Mouse (Mus musculus): ENCODE data around the gene Bglap2. TPM values are rescaled to one million over a fixed set of nuclear protein-coding genes. Genes with fewer than 3 reads are reported as not detected.

Gene Bglap2
- total RNA-seq, 1 experiment from 2014 or later: not detected

DNA sequence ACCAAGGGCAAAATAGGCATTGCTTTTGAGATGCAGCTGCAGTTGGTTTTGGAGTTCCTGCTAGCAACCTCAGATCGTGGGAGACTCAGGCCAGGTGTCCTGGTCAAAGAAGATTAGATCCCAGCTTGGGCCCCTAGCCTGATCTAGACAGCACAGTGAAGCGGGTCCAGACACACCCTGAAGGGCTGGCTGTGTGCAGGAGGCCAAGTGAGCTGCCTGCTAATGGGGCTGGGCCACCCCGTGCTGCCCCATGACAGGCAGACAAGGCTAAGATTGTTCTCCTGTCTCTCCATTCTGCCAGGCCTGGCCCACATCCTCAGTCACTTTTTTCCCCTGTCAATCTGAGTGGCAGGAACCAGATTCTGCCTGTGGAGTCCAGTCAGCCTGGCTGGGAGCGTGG lies 14.8 kb downstream of the Bglap2 start:
- no peak for ATAC-seq (replicated peaks in 1 of 2; ENCODE audit: insufficient read depth in 1 of 2, low FRiP score in 2 of 2, low TSS enrichment in 1 of 2, low read depth in 1 of 2, poor library complexity in 2 of 2, severe bottlenecking in 2 of 2)

- ATAC-seq (replicated peaks in 1 of 2; ENCODE audit: insufficient read depth in 1 of 2, low FRiP score in 2 of 2, low TSS enrichment in 1 of 2, low read depth in 1 of 2, poor library complexity in 2 of 2, severe bottlenecking in 2 of 2): no peak
Observed at GRCm38 (mm10) chr3:88361612-88362313, 16.7 kb downstream of the Bglap2 start.

DNA sequence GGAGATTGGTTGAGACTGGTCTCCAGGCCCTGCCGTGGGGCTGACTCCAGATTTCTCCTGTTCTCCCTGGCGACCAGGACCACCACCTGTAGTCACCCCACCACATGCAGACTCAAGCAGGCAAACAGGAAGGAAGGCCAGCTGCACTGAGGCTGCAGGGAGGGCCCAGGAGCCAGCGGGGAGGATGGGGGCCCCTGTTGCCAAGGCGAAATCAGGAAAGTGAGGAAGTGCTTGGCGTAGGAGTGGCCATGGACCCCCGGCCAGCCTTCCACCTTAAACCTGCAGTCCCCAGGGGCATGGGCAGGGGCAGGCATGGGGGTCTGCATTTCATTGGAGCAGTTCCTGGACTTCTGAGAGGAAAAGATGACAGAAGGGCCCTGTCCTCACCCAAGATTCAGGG lies 17.4 kb downstream of the Bglap2 start:
- ATAC-seq (replicated peaks in 1 of 2; ENCODE audit: insufficient read depth in 1 of 2, low FRiP score in 2 of 2, low TSS enrichment in 1 of 2, low read depth in 1 of 2, poor library complexity in 2 of 2, severe bottlenecking in 2 of 2): peak; percentile 4 to 19; a peak in 1 of 4 replicates

GRCm38 (mm10) chr3:88359989-88360388 lies 18.5 kb downstream of the Bglap2 start:
- ATAC-seq (replicated peaks in 1 of 2; ENCODE audit: insufficient read depth in 1 of 2, low FRiP score in 2 of 2, low TSS enrichment in 1 of 2, low read depth in 1 of 2, poor library complexity in 2 of 2, severe bottlenecking in 2 of 2): no peak

DNA sequence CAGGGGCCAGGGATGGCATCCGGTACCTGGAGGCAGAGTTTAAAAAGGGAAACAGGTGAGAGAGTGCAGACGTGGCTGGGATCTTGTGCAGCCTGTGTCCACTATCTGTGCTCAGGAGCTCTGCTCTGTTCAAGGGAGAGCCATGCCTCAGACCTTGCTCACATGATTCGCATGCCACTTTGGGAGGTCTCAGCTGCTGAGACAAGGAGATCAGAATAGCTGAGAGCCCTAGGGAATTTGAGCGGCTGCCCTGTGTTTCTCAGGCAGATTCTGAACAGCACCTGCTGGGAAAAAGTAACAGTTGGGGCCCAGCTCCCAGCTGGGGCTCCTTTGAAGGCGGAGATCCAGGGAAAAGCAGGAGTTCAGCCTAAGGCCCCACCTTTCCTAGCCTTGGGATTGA lies 18.9 kb downstream of the Bglap2 start:
- ATAC-seq (replicated peaks in 1 of 2; ENCODE audit: insufficient read depth in 1 of 2, low FRiP score in 2 of 2, low TSS enrichment in 1 of 2, low read depth in 1 of 2, poor library complexity in 2 of 2, severe bottlenecking in 2 of 2): no peak

- no peak for ATAC-seq (replicated peaks in 1 of 2; ENCODE audit: insufficient read depth in 1 of 2, low FRiP score in 2 of 2, low TSS enrichment in 1 of 2, low read depth in 1 of 2, poor library complexity in 2 of 2, severe bottlenecking in 2 of 2)
Observed at GRCm38 (mm10) chr3:88354396-88355165, 23.9 kb downstream of the Bglap2 start.

DNA sequence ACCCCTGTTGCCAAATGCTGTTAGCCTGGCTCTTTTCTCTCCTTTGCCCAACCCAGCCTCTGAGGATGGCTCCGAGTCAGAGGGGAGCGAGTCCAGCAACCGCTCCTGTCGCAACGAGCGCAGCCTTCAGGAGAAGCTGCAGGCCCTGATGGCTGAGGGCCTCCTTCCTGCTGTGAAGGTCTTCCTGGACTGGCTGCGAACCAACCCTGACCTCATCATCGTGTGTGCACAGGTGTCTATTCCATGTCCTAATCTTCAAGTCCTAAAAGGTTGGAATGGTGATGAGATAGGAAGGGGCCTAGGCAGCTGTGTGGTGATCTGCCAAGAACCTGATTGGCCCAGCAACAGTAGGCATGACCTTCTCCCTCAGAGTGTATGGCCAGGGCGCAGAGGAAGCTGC lies 25.6 kb downstream of the Bglap2 start:
- ATAC-seq (replicated peaks in 1 of 2; ENCODE audit: insufficient read depth in 1 of 2, low FRiP score in 2 of 2, low TSS enrichment in 1 of 2, low read depth in 1 of 2, poor library complexity in 2 of 2, severe bottlenecking in 2 of 2): no peak

GRCm38 (mm10) chr3:88350732-88351131 lies 27.8 kb downstream of the Bglap2 start:
- ATAC-seq (replicated peaks in 1 of 2; ENCODE audit: insufficient read depth in 1 of 2, low FRiP score in 2 of 2, low TSS enrichment in 1 of 2, low read depth in 1 of 2, poor library complexity in 2 of 2, severe bottlenecking in 2 of 2): no peak

GRCm38 (mm10) chr3:88339006-88339405 lies 39.5 kb downstream of the Bglap2 start:
- ATAC-seq (replicated peaks in 1 of 2; ENCODE audit: insufficient read depth in 1 of 2, low FRiP score in 2 of 2, low TSS enrichment in 1 of 2, low read depth in 1 of 2, poor library complexity in 2 of 2, severe bottlenecking in 2 of 2): no peak

GRCm38 (mm10) chr3:88338316-88338715 lies 40.2 kb downstream of the Bglap2 start:
- peak in 1 of 2 experiments; percentile 23; a peak in 2 of 4 replicates for ATAC-seq (replicated peaks in 1 of 2; ENCODE audit: insufficient read depth in 1 of 2, low FRiP score in 2 of 2, low TSS enrichment in 1 of 2, low read depth in 1 of 2, poor library complexity in 2 of 2, severe bottlenecking in 2 of 2)

DNA sequence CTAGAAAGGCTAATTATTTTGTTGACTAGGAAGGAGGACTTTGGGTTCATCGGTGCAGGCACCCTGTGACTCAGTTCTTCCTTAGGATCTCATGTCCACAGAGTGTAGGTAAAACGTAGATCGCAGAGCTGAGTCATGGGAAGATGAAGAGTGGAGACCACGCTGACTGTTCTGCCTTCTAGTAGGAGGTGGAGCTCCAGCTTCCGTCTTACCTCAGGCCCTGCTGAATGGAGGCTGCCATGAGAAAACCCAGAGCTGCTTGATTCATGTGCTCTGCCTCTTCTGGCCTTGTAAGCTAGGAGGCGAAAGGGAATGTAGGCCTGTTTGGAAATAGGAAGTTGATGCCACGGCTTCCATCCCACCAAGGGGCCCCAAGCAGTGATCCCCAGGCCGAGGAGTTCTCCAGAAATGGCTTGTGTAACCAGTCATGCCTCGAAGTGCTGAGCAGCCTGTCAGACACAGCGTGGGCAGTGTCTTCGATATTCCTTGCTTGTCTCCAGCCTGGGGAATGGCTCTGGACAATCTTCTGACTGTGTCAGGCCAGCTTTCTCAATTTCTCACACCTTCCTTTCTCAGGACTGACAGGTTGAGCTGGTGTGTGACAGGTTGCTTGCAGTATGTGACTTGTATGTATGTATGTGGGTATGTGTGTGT lies 41.0 kb downstream of the Bglap2 start:
- ATAC-seq (replicated peaks in 1 of 2; ENCODE audit: insufficient read depth in 1 of 2, low FRiP score in 2 of 2, low TSS enrichment in 1 of 2, low read depth in 1 of 2, poor library complexity in 2 of 2, severe bottlenecking in 2 of 2): peak; percentile 13 to 46; a peak in 3 of 4 replicates

DNA sequence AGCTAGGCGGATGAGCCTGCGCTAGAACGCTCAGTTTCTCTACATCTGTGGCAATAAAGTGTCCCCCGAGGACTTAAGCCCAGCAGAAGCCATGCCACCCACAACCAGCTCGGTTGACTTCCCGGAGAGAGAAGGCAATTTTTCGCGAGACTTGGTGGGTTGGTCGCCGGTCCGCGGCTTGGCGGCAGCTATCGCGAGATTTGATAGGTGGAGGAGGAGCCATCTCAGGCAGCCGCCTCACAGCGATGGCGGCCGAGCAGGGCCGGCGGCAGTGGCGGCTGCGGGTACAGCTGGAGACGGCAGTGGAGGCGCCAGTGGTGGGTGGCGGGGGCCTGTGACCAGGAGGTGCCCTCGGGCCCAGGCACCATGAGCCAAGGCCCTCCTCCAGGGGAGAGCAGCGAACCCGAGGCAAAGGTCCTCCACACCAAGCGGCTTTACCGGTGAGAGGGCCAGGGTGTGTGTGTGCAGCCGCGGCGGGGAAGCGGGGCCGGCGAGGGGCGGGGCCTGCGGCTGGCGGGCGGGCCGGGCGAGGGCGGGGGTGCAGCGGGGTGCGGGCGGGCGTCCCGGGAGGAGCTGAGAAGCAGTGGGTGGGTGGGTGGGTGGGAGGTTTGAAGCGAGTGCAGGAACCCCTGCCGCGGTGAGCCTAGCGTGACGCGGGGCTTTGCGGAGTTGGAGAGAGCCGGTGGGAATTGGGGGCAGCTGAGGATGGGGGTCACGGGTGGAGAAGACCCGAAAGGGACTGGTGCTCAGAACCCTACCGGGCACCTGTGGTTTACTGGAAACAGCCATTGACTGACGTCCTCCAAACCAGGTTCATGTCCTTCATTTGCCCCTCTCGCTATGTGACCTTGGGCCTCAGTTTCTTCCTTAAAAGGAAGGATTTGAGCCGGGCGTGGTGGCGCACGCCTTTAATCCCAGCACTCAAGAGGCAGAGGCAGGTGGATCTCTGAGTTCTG lies 42.2 kb downstream of the Bglap2 start, which contains the start of the genes Tmem79 and Smg5:
Tmem79 (minus strand) TSS at position 91 of the 956 bp plus-strand sequence.
Smg5 (plus strand) TSS at position 203 of the 956 bp plus-strand sequence.
- ATAC-seq (replicated peaks in 1 of 2; ENCODE audit: insufficient read depth in 1 of 2, low FRiP score in 2 of 2, low TSS enrichment in 1 of 2, low read depth in 1 of 2, poor library complexity in 2 of 2, severe bottlenecking in 2 of 2): peak; percentile 84 to 92

- peak; percentile 36 to 63 for ATAC-seq (replicated peaks in 1 of 2; ENCODE audit: insufficient read depth in 1 of 2, low FRiP score in 2 of 2, low TSS enrichment in 1 of 2, low read depth in 1 of 2, poor library complexity in 2 of 2, severe bottlenecking in 2 of 2)
Observed at GRCm38 (mm10) chr3:88335436-88336053, 43.0 kb downstream of the Bglap2 start.

- ATAC-seq (replicated peaks in 1 of 2; ENCODE audit: insufficient read depth in 1 of 2, low FRiP score in 2 of 2, low TSS enrichment in 1 of 2, low read depth in 1 of 2, poor library complexity in 2 of 2, severe bottlenecking in 2 of 2): no peak
Observed at GRCm38 (mm10) chr3:88334902-88335435, 43.5 kb downstream of the Bglap2 start.

DNA sequence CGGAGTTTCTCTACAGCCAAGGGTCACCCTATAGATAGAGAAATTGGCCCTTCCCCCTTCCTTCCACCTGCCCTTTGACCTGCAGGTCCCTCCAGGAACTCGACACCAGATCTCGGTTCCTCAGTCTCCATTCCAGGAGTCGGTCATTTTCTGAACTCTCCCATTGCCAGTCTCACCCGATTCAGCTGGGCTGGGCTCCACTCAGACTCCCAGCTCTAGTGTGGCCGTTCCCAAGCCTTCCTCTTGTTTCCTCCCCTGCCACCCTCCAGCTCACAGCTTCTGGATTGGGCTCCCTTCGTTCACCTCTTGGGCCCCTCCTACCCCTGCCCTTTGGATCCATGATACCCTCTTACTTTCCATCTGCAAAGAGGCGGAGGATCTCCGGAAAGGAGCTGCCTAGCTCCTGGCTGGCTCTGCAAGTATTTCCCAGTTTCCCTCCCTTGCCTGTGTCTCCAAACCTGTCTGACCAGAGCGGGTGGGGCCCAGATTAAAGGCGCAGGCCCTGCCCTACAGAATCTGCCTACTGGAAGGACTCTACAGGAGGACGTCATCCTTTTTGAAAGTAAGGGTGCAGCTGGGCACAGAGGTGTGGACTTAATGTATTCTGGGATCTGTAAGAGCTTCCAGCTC lies 44.4 kb downstream of the Bglap2 start:
- no peak for ATAC-seq (replicated peaks in 1 of 2; ENCODE audit: insufficient read depth in 1 of 2, low FRiP score in 2 of 2, low TSS enrichment in 1 of 2, low read depth in 1 of 2, poor library complexity in 2 of 2, severe bottlenecking in 2 of 2)

DNA sequence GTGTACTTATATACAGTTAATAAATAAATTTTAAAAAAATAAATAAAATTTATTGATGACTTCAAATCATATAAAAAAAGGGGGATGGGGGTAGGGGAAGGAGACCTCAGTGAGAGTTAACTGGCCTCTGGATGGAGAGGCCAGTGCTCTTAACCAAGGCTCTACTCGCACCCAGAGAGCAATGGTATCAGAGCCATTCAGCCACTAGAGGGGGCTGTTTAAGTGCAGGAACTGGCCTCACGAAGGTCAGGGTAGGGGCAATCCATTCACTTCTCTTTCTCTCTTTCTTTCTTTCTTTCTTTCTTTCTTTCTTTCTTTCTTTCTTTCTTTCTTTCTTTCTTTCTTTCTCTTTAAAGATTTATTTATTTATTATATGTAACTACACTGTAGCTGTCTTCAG lies 47.2 kb downstream of the Bglap2 start:
- ATAC-seq (replicated peaks in 1 of 2; ENCODE audit: insufficient read depth in 1 of 2, low FRiP score in 2 of 2, low TSS enrichment in 1 of 2, low read depth in 1 of 2, poor library complexity in 2 of 2, severe bottlenecking in 2 of 2): peak in 1 of 2 experiments; percentile 44; a peak in 1 of 4 replicates
